Mouse (Mus musculus): Measurements from ENCODE around the gene Slc22a20.

DNA sequence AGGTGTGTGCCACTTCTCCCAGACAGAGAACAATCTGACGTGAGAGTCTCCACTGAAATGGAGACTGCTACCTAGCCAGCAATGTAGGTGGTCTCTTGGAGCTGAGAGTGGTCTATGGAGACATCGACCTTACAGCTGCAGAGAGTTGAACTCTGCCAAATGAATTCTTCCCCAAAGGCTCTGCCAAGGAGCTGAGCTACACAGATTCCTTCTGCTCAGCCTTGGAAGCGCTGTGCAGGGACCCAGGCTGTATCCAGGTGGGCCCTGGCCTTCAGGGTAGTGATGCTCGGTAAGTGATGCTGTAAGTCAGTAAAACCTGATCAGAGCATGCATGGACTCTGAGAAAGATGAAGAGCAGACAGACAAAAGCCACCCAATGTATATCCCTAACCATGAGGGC lies 10.8 kb downstream of the Slc22a20 start:
- TF ChIP-seq CTCF (IDR thresholded peaks at IDR 0.05; ENCODE audit: low read depth) (no peak), EP300 (IDR thresholded peaks at IDR 0.05; ENCODE audit: low read depth) (no peak)

Measured in heart, postnatal 0 days (tissue).